In genomic region chr1:171319748-171320147, GRCm38 (mm10) we compare ENCODE assay signal across 11 mouse cellular contexts. TPM values are rescaled to one million over a fixed set of nuclear protein-coding genes. Genes with fewer than 3 reads are reported as not detected.
A peak's percentile ranks its signal among the peaks of the same experiment; 100 is the strongest.
DNase-seq lines count a peak whose midpoint lies in the region; ATAC-seq and TF ChIP-seq lines count a peak whose summit lies in the region.
"Had no signal": no experiment of that assay in that cellular context is flagged by ENCODE, and none has a peak within 500 bp of the region (broad histone marks: within the 10 kb centered on the region; RNA-seq: fewer than 3 reads in every experiment).

No protein-coding gene starts in this region.

- no peaks in the 10 kb centered on the region for H3K36me3 ChIP-seq in liver, embryonic 14.5 days (replicated peaks; ENCODE audit: control insufficient read depth, insufficient read depth, low read depth)
- H3K36me3 ChIP-seq in neural tube, embryonic 15.5 days: no peaks in the 10 kb centered on the region

- H3K4me1 ChIP-seq in liver, embryonic 14.5 days (replicated peaks; ENCODE audit: control insufficient read depth in 2 of 2, insufficient read depth in 2 of 2, low read length in 1 of 2): 0 out of 4 replicates have a peak, but pooled peaks cover 0 to 2% of the 10 kb centered on the region in 2 experiments
- H3K4me1 ChIP-seq in neural tube, embryonic 15.5 days: 0 out of 2 replicates have a peak, but pooled peaks cover 4% of the 10 kb centered on the region

- no peak for TF ChIP-seq CTCF in liver, embryonic 14.5 days (IDR thresholded peaks at IDR 0.05; ENCODE audit: low read depth)

- H3K9me3 ChIP-seq in liver, embryonic 14.5 days (ENCODE audit: control insufficient read depth, low read length): no peaks in the 10 kb centered on the region
- H3K9me3 ChIP-seq in neural tube, embryonic 15.5 days (replicated peaks): no peaks in the 10 kb centered on the region

- H3K27me3 ChIP-seq in liver, embryonic 14.5 days (ENCODE audit: control insufficient read depth, insufficient read depth, low read length): no peaks in the 10 kb centered on the region
- H3K27me3 ChIP-seq in neural tube, embryonic 15.5 days (replicated peaks): no peaks in the 10 kb centered on the region

- H3K4me3 ChIP-seq in liver, embryonic 14.5 days (ENCODE audit: insufficient read depth in 1 of 2, low read depth in 2 of 2, low read length in 2 of 2): no peak overlapping the region
- H3K4me3 ChIP-seq in neural tube, embryonic 15.5 days (replicated peaks): no peak overlapping the region

- ATAC-seq in liver, embryonic 14.5 days (ENCODE audit: insufficient read depth): no peak
- ATAC-seq in neural tube, embryonic 15.5 days (ENCODE audit: low FRiP score): no peak

- H3K27ac ChIP-seq in liver, embryonic 14.5 days: no peak overlapping the region
- no peak overlapping the region for H3K27ac ChIP-seq in neural tube, embryonic 15.5 days (replicated peaks)

- H3K9ac ChIP-seq in liver, embryonic 14.5 days (replicated peaks): no peak overlapping the region
- H3K9ac ChIP-seq in neural tube, embryonic 15.5 days (replicated peaks): no peak overlapping the region

- H3K4me2 ChIP-seq in liver, embryonic 14.5 days (ENCODE audit: low read depth): 0 out of 2 replicates have a peak overlapping the region, but pooled peaks have one; percentile 8
- H3K4me2 ChIP-seq in neural tube, embryonic 15.5 days: peak overlapping the region; percentile 9; the same call in 1 of the 2 replicates

- no peak for TF ChIP-seq EP300 in liver, embryonic 14.5 days (IDR thresholded peaks at IDR 0.05; ENCODE audit: low read depth)

- WGBS in liver, embryonic 14.5 days (ENCODE audit: insufficient replicate concordance): 28% methylated on average over 7 of the region's 7 CpGs
- 10% methylated on average over 7 of the region's 7 CpGs for WGBS in neural tube, embryonic 15.5 days

- DNase-seq in embryo, embryonic 10.5 days (ENCODE audit: low spot score): peak; percentile 10
- DNase-seq in embryo, embryonic 9.5 days (ENCODE audit: extremely low spot score): no peak
- DNase-seq in liver, embryonic 14.5 days (ENCODE audit: low read depth in 3 of 3, low spot score in 3 of 3): no peak
- DNase-seq in liver: no peak
- DNase-seq in kidney, adult 9 months: peak; percentile 70
- no peak for DNase-seq in spleen, adult 12 weeks (ENCODE audit: low spot score)
- DNase-seq in adrenal gland, adult 18-20 months (ENCODE audit: low spot score in 2 of 2): no peak
- DNase-seq: gastrocnemius, postnatal 10 days; right cerebral cortex, postnatal 25 days; thymus, adult 18-20 months had no signal

RNA-seq across cellular contexts. Expression of gene Dedd, which starts 9.2 kb away (rescaled TPM):
- polyA plus RNA-seq in liver, embryonic 14.5 days (2012; rRNA removed): 15.3 and 15.8 TPM in 2 replicates
- 16.5 and 18.9 TPM in 2 replicates for polyA plus RNA-seq in liver, embryonic 14.5 days (2014; fragmentation: Nextera tagmentation; extraction: Ambion mirVana)
- polyA plus RNA-seq in neural tube, embryonic 15.5 days (2015; fragmentation: Nextera tagmentation; extraction: Ambion mirVana): 44.1 and 49.9 TPM in 2 replicates
- total RNA-seq in adrenal gland, adult 18-20 months (2021): 10 to 100 TPM; 38.1 to 38.3 TPM

RNA-seq across cellular contexts. Expression of gene Ufc1, which starts 24.9 kb away (rescaled TPM):
- 14.5 and 23.3 TPM in 2 replicates for polyA plus RNA-seq in liver, embryonic 14.5 days (2012; rRNA removed)
- 45.8 and 51.6 TPM in 2 replicates for polyA plus RNA-seq in liver, embryonic 14.5 days (2014; fragmentation: Nextera tagmentation; extraction: Ambion mirVana)
- polyA plus RNA-seq in neural tube, embryonic 15.5 days (2015; fragmentation: Nextera tagmentation; extraction: Ambion mirVana): 115 and 119 TPM in 2 replicates
- 100 to 1,000 TPM; 147 to 168 TPM for total RNA-seq in adrenal gland, adult 18-20 months (2021)

RNA-seq across cellular contexts. Expression of gene Nit1, which starts 25.7 kb away (rescaled TPM):
- 23.4 and 24.0 TPM in 2 replicates for polyA plus RNA-seq in liver, embryonic 14.5 days (2012; rRNA removed)
- 22.1 and 23.3 TPM in 2 replicates for polyA plus RNA-seq in liver, embryonic 14.5 days (2014; fragmentation: Nextera tagmentation; extraction: Ambion mirVana)
- 53.0 and 53.1 TPM in 2 replicates for polyA plus RNA-seq in neural tube, embryonic 15.5 days (2015; fragmentation: Nextera tagmentation; extraction: Ambion mirVana)
- 10 to 100 TPM; 68.9 to 71.0 TPM for total RNA-seq in adrenal gland, adult 18-20 months (2021)

RNA-seq across cellular contexts. Expression of gene Pfdn2, which starts 25.7 kb away (rescaled TPM):
- polyA plus RNA-seq in liver, embryonic 14.5 days (2012; rRNA removed): 7.9 and 36.2 TPM in 2 replicates
- polyA plus RNA-seq in liver, embryonic 14.5 days (2014; fragmentation: Nextera tagmentation; extraction: Ambion mirVana): 19.9 and 20.7 TPM in 2 replicates
- 146 and 162 TPM in 2 replicates for polyA plus RNA-seq in neural tube, embryonic 15.5 days (2015; fragmentation: Nextera tagmentation; extraction: Ambion mirVana)
- total RNA-seq in adrenal gland, adult 18-20 months (2021): 100 to 1,000 TPM; 137 to 168 TPM

RNA-seq across cellular contexts. Expression of gene Usp21, which starts 32.0 kb away (rescaled TPM):
- polyA plus RNA-seq in liver, embryonic 14.5 days (2012; rRNA removed): 17.1 and 18.0 TPM in 2 replicates
- 17.4 and 21.6 TPM in 2 replicates for polyA plus RNA-seq in liver, embryonic 14.5 days (2014; fragmentation: Nextera tagmentation; extraction: Ambion mirVana)
- 87.4 and 91.6 TPM in 2 replicates for polyA plus RNA-seq in neural tube, embryonic 15.5 days (2015; fragmentation: Nextera tagmentation; extraction: Ambion mirVana)
- total RNA-seq in adrenal gland, adult 18-20 months (2021): 10 to 100 TPM; 38.5 to 41.8 TPM

Comparison
In these comparisons a context has a peak if more than half of its experiments do, and no peak if none do; other contexts are left out.
1. DNase-seq: peak in embryo, embryonic 10.5 days (single experiment) and kidney, adult 9 months (single experiment); none in embryo, embryonic 9.5 days (single experiment), liver, embryonic 14.5 days (0 of 3), liver (single experiment), spleen, adult 12 weeks (single experiment) and adrenal gland, adult 18-20 months (0 of 2).